Mouse (Mus musculus): ENCODE results near the gene Cacng8. TPM values are rescaled to one million over a fixed set of nuclear protein-coding genes. Genes with fewer than 3 reads are reported as not detected.
A peak's percentile ranks its signal among the peaks of the same experiment; 100 is the strongest.

The Cacng8 gene
- total and polyA plus RNA-seq, 3 experiments = 5.6 to 9.2 TPM; not detected in 1

DNA sequence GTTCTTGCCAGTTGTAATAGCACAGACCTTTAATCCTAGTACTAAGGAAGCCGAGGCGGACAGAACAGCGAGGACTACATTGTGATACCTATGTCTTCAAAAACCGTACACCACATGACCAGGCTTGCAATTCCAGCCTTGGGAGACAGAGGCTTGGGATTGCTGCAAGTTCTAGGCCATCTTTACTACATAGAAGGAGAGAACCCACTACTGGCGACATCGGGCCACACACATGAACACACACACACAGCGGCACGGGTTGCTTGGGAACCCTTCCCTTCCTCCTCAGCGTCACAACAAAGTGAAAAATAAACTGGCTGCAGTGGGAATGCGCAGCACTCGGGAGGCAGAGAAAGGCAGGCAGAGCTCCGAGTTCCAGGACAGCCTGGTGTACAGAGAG, 22.2 kb upstream of the Cacng8 start:
- no peak for TF ChIP-seq TAL1 (IDR thresholded peaks at IDR 0.05; ENCODE audit: low read length)
- TF ChIP-seq UBTF (IDR thresholded peaks at IDR 0.05; ENCODE audit: borderline replicate concordance, insufficient read depth, low read depth, low read length) = no peak
- no peak for TF ChIP-seq ZMIZ1 (IDR thresholded peaks at IDR 0.05; ENCODE audit: low read depth, low read length)
- no peak for TF ChIP-seq EP300 (IDR thresholded peaks at IDR 0.05; ENCODE audit: low read depth in 1 of 2, low read length in 2 of 2)
- TF ChIP-seq SMC3 (IDR thresholded peaks at IDR 0.05; ENCODE audit: low read depth, low read length) = no peak
- no peak for TF ChIP-seq ZNF384 (IDR thresholded peaks at IDR 0.05; ENCODE audit: low read depth, low read length)
- TF ChIP-seq TCF12 (IDR thresholded peaks at IDR 0.05; ENCODE audit: low read depth, low read length) = no peak
- TF ChIP-seq MYB (IDR thresholded peaks at IDR 0.05; ENCODE audit: low read depth, low read length) = no peak
- Histone ChIP-seq H3K27me3 (ENCODE audit: control insufficient read depth in 1 of 2, insufficient read depth in 2 of 2, low read length in 2 of 2) (no peaks in the 10 kb centered on the region), H3K79me2 (ENCODE audit: control insufficient read depth, insufficient read depth, low read length, poor library complexity) (no peaks in the 10 kb centered on the region), H3K4me1 (ENCODE audit: control insufficient read depth in 1 of 2, insufficient read depth in 2 of 2, low read length in 2 of 2) (no peaks in the 10 kb centered on the region), H3K9ac (ENCODE audit: control insufficient read depth, low read depth, low read length, poor library complexity, severe bottlenecking) (no peak overlapping the region), H3K4me3 (ENCODE audit: control insufficient read depth in 1 of 2, insufficient read depth in 1 of 2, low read depth in 2 of 2, low read length in 2 of 2) (no peak overlapping the region), H3K36me3 (ENCODE audit: control insufficient read depth in 1 of 2, insufficient read depth in 2 of 2, low read length in 2 of 2) (no peaks in the 10 kb centered on the region), H3K27ac (ENCODE audit: control insufficient read depth, low read depth, low read length) (no peak overlapping the region), H3K9me3 (replicated peaks; ENCODE audit: insufficient read depth, low read length) (no peaks in the 10 kb centered on the region)
- no peak for DNase-seq (ENCODE audit: low read depth, low spot score)

DNA sequence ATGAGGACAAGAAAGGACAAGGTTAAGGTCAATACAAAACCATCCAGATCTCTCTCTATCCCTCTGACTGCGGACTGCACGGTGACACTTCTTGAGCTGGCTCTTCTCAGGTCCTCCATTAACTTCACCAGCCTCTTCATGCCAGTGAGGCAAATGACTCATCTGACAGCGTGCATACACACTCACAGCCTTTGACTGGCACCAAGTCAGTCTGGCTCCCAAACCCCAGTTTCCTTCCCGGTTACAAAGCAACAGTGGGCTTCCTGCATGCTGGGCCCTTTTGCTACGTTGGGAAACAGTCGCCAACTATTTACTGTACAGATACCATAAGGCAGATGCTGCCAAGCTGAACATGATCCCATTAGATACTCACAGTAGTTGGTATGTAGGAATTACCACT, 21.3 kb upstream of the Cacng8 start:
- H3K27ac ChIP-seq (ENCODE audit: control insufficient read depth, low read depth, low read length) = no peak overlapping the region
- H3K4me1 ChIP-seq (ENCODE audit: control insufficient read depth in 1 of 2, insufficient read depth in 2 of 2, low read length in 2 of 2) = no peaks in the 10 kb centered on the region
- H3K9me3 ChIP-seq (replicated peaks; ENCODE audit: insufficient read depth, low read length) = no peaks in the 10 kb centered on the region
- TF ChIP-seq POLR2AphosphoS2 (IDR thresholded peaks at IDR 0.05; ENCODE audit: low read length) = 0 out of 2 replicates have a peak, but pooled peaks have one; percentile 22
- TF ChIP-seq CHD1 (IDR thresholded peaks at IDR 0.05; ENCODE audit: low read depth, low read length) = no peak
- H3K79me2 ChIP-seq (ENCODE audit: control insufficient read depth, insufficient read depth, low read length, poor library complexity) = no peaks in the 10 kb centered on the region
- no peak overlapping the region for H3K9ac ChIP-seq (ENCODE audit: control insufficient read depth, low read depth, low read length, poor library complexity, severe bottlenecking)
- no peak for DNase-seq (ENCODE audit: low read depth, low spot score)
- H3K27me3 ChIP-seq (ENCODE audit: control insufficient read depth in 1 of 2, insufficient read depth in 2 of 2, low read length in 2 of 2) = no peaks in the 10 kb centered on the region
- H3K4me3 ChIP-seq (ENCODE audit: control insufficient read depth in 1 of 2, insufficient read depth in 1 of 2, low read depth in 2 of 2, low read length in 2 of 2) = no peak overlapping the region
- H3K36me3 ChIP-seq (ENCODE audit: control insufficient read depth in 1 of 2, insufficient read depth in 2 of 2, low read length in 2 of 2) = no peaks in the 10 kb centered on the region

DNA sequence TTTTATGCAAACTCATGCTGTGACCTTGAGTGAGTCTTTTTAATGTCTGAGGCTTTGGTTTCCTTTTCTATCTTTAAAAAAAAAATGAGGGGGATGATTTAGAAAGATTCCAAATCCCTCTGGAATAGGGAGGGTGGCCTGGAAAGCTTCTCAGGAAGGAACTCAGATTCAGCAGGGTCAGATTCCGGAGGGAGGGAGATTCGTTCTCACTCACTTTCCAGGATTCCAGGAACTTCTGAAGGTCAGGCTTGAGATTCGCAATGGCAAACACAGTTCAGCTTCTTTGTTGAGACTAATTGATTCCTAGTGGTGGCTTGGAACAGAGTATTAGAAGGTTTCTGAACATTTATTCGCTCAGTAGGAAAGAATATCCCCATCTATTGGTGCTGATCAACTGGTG, 20.1 kb upstream of the Cacng8 start:
- H3K79me2 ChIP-seq (ENCODE audit: control insufficient read depth, insufficient read depth, low read length, poor library complexity) = no peaks in the 10 kb centered on the region
- no peaks in the 10 kb centered on the region for H3K27me3 ChIP-seq (ENCODE audit: control insufficient read depth in 1 of 2, insufficient read depth in 2 of 2, low read length in 2 of 2)
- H3K9ac ChIP-seq (ENCODE audit: control insufficient read depth, low read depth, low read length, poor library complexity, severe bottlenecking) = no peak overlapping the region
- H3K4me3 ChIP-seq (ENCODE audit: control insufficient read depth in 1 of 2, insufficient read depth in 1 of 2, low read depth in 2 of 2, low read length in 2 of 2) = no peak overlapping the region
- TF ChIP-seq NRF1 (IDR thresholded peaks at IDR 0.05; ENCODE audit: insufficient read depth, low read depth, low read length, poor library complexity, severe bottlenecking) (no peak), MEF2A (IDR thresholded peaks at IDR 0.05; ENCODE audit: extremely low read depth, insufficient replicate concordance, low read depth, low read length, poor library complexity, severe bottlenecking) (no peak), CHD1 (IDR thresholded peaks at IDR 0.05; ENCODE audit: low read depth, low read length) (no peak), CHD2 (IDR thresholded peaks at IDR 0.05; ENCODE audit: low read length) (no peak), POLR2A (IDR thresholded peaks at IDR 0.05; ENCODE audit: control insufficient read depth in 1 of 2, insufficient read depth in 1 of 2, low read depth in 1 of 2, low read length in 2 of 2, poor library complexity in 1 of 2) (no peak), GABPA (IDR thresholded peaks at IDR 0.05; ENCODE audit: low read depth, low read length) (no peak), MAFK (IDR thresholded peaks at IDR 0.05; ENCODE audit: borderline replicate concordance, low read depth, low read length) (no peak), HCFC1 (IDR thresholded peaks at IDR 0.05; ENCODE audit: low read depth, low read length) (no peak), RCOR1 (IDR thresholded peaks at IDR 0.05; ENCODE audit: low read depth, low read length) (no peak), POLR2AphosphoS2 (IDR thresholded peaks at IDR 0.05; ENCODE audit: low read length) (no peak)
- H3K27ac ChIP-seq (ENCODE audit: control insufficient read depth, low read depth, low read length) = no peak overlapping the region
- H3K36me3 ChIP-seq (ENCODE audit: control insufficient read depth in 1 of 2, insufficient read depth in 2 of 2, low read length in 2 of 2) = no peaks in the 10 kb centered on the region
- no peak for DNase-seq (ENCODE audit: low read depth, low spot score)
- no peaks in the 10 kb centered on the region for H3K9me3 ChIP-seq (replicated peaks; ENCODE audit: insufficient read depth, low read length)
- H3K4me1 ChIP-seq (ENCODE audit: control insufficient read depth in 1 of 2, insufficient read depth in 2 of 2, low read length in 2 of 2) = no peaks in the 10 kb centered on the region

Data from MEL (cell line).